ENCODE assay signal across 8 mouse cellular contexts in the genomic region with DNA sequence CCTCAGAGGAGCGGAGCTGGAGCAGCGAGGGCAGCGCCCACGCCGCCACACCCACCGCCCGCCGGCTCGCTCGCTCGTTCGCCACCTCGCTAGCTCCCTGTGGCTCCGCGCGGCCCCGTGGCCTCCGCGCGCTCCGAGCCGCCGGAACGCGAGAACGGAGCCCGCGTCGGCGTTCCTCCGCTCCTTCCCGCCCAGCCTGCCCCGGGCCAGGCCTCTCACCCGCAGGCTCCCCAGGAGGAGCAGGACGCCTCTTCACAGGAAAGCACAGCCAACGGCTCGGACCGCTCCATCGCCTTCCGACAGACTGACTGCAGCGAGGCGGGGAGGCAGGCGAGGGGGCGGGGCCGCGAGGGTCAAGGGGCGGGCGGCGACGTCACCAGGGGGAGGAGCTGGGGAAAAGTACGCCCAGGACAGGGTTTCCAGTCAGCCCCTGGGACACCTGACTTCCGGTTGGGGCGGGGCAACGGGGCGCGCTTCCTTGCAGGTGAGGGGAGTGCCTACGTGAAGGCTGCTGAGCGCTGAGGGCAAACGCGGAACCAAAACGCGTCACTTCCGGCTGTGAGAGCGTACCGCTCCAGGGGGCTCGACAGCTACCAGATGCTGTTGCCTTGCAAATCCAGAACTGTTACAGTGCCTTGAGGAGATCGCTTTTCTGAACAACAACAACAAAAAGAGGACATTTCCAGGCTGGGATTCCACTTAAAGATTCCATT. TPM values are rescaled to one million over a fixed set of nuclear protein-coding genes. Genes with fewer than 3 reads are reported as not detected.
DNase-seq lines count a peak whose midpoint lies in the region; ATAC-seq lines count a peak whose summit lies in the region.

Gene Uba6, minus strand, starts transcription at position 355 of the 713 bp plus-strand sequence.

- H3K4me2 ChIP-seq in hindbrain, embryonic 14.5 days (replicated peaks) = peak within 1 kb of the TSS; percentile 84

- peaks cover 11% of the 10 kb centered on the region for H3K4me1 ChIP-seq in hindbrain, embryonic 14.5 days (replicated peaks; ENCODE audit: control insufficient read depth, insufficient read depth, low read length)

- no peaks in the 10 kb centered on the region for H3K9me3 ChIP-seq in hindbrain, embryonic 14.5 days (ENCODE audit: control insufficient read depth, low read length)

- H3K27ac ChIP-seq in hindbrain, embryonic 14.5 days = peak within 1 kb of the TSS; percentile 94

- H3K4me3 ChIP-seq in hindbrain, embryonic 14.5 days (replicated peaks; ENCODE audit: low read length) = peak within 1 kb of the TSS; percentile 82

- DNase-seq in R1 (ENCODE audit: low read depth, low spot score) = peak; percentile 99
- peak; percentile 99 to 100 for DNase-seq in cerebellum, postnatal 25 days
- DNase-seq in frontal cortex, postnatal 25 days (ENCODE audit: low spot score in 2 of 2) = peak; percentile 92 to 98
- DNase-seq in hindbrain, embryonic 14.5 days (ENCODE audit: low spot score) = peak; percentile 99
- DNase-seq in layer of hippocampus, postnatal 36 days = peak; percentile 99
- DNase-seq in lung, postnatal 36 days = peak; percentile 99
- DNase-seq in retina, postnatal 1 day = peak; percentile 99
- DNase-seq in urinary bladder, adult 18-20 months (ENCODE audit: low spot score in 2 of 2) = peak; percentile 98 to 99

- peak within 1 kb of the TSS; percentile 80 for H3K9ac ChIP-seq in hindbrain, embryonic 14.5 days

- peaks cover 16% of the 10 kb centered on the region for H3K36me3 ChIP-seq in hindbrain, embryonic 14.5 days (replicated peaks; ENCODE audit: control insufficient read depth, insufficient read depth)

- WGBS in hindbrain, embryonic 14.5 days = 0% methylated on average over 62 of the region's 67 CpGs

- H3K27me3 ChIP-seq in hindbrain, embryonic 14.5 days (ENCODE audit: control insufficient read depth, insufficient read depth, low read length) = no peaks in the 10 kb centered on the region

- ATAC-seq in hindbrain, embryonic 14.5 days (ENCODE audit: low FRiP score) = peak; percentile 100

RNA-seq across cellular contexts. Expression of gene Uba6, which starts in this region (rescaled TPM):
- 18.3 and 20.3 TPM in 2 replicates for polyA plus RNA-seq in hindbrain, embryonic 14.5 days (2014; fragmentation: Nextera tagmentation; extraction: Ambion mirVana)
- total RNA-seq in layer of hippocampus, postnatal 36 days (2021) = 10 to 100 TPM; 24.2 to 24.6 TPM

Comparison
In these comparisons a context has a peak if more than half of its experiments do, and no peak if none do; other contexts are left out.
1. Peak in every context shown above with its lines: DNase-seq, ATAC-seq, H3K4me3 ChIP-seq and H3K27ac ChIP-seq.